ENCODE assay signal across 10 mouse cellular contexts in the genomic region with DNA sequence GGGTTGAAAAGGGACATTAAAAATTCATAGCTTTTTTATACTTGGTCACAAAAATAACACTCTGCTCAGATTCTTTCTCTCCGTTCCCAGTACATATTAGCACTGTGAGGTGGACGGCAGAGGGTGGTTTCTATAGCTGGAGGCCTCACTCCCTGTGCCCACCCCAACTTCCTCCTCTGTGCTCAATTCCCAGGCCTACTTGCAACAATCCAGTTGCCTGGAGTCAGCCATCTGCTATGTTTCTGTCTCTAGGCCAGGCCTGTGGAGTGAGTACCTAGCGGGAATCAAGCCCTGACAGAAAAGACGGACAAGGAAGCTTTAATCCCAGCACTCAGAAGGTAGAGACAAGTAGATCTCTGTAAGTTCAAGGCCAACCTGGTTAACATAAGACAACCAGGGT. TPM values are rescaled to one million over a fixed set of nuclear protein-coding genes. Genes with fewer than 3 reads are reported as not detected.
DNase-seq lines count a peak whose midpoint lies in the region; ATAC-seq and TF ChIP-seq lines count a peak whose summit lies in the region.
"Had no signal": no experiment of that assay in that cellular context is flagged by ENCODE, and none has a peak within 500 bp of the region (broad histone marks: within the 10 kb centered on the region; RNA-seq: fewer than 3 reads in every experiment).

No protein-coding gene starts in this region.

- WGBS in cerebellum, adult 2 months: 19% methylated on average over 4 of the region's 4 CpGs
- 65% methylated on average over 4 of the region's 4 CpGs for WGBS in intestine, embryonic 14.5 days
- WGBS in intestine, embryonic 15.5 days: 67% methylated on average over 4 of the region's 4 CpGs
- WGBS in limb, embryonic 10.5 days: 91% methylated on average over 4 of the region's 4 CpGs

- TF ChIP-seq POLR2A in cerebellum, adult 2 months (IDR thresholded peaks at IDR 0.05; ENCODE audit: borderline replicate concordance, insufficient read depth, low read length): no peak

- H3K36me3 ChIP-seq in intestine, embryonic 14.5 days (ENCODE audit: control insufficient read depth, insufficient read depth, low read length): peaks cover 24% of the 10 kb centered on the region
- H3K36me3 ChIP-seq in intestine, embryonic 15.5 days: 0 out of 2 replicates have a peak, but pooled peaks cover 5% of the 10 kb centered on the region
- peaks cover 94% of the 10 kb centered on the region for H3K36me3 ChIP-seq in E14TG2a.4 (ENCODE audit: insufficient read depth, low read length)
- peaks cover 55% of the 10 kb centered on the region for H3K36me3 ChIP-seq in limb, embryonic 10.5 days

- ATAC-seq in intestine, embryonic 14.5 days (replicated peaks; ENCODE audit: low FRiP score, low TSS enrichment, low read depth): no peak
- ATAC-seq in intestine, embryonic 15.5 days: no peak

- H3K27me3 ChIP-seq in cerebellum, adult 2 months (ENCODE audit: control insufficient read depth, insufficient read depth, low read length): no peaks in the 10 kb centered on the region
- H3K27me3 ChIP-seq in intestine, embryonic 14.5 days (replicated peaks; ENCODE audit: control insufficient read depth, insufficient read depth, low read length): no peaks in the 10 kb centered on the region
- no peaks in the 10 kb centered on the region for H3K27me3 ChIP-seq in intestine, embryonic 15.5 days (replicated peaks)
- no peaks in the 10 kb centered on the region for H3K27me3 ChIP-seq in E14TG2a.4 (ENCODE audit: insufficient read depth, low read length)
- H3K27me3 ChIP-seq in limb, embryonic 10.5 days (ENCODE audit: low read depth, poor library complexity, severe bottlenecking): no peaks in the 10 kb centered on the region

- H3K27ac ChIP-seq in cerebellum, adult 2 months (ENCODE audit: insufficient read depth, low read length): peak overlapping the region; percentile 10
- H3K27ac ChIP-seq in intestine, embryonic 14.5 days (ENCODE audit: low read depth): peak overlapping the region; percentile 71
- H3K27ac ChIP-seq in intestine, embryonic 15.5 days: no peak overlapping the region
- peak overlapping the region; percentile 88 for H3K27ac ChIP-seq in limb, embryonic 10.5 days

- peak in 1 of 2 experiments; percentile 53 for DNase-seq in cerebellum, adult 2 months
- no peak for DNase-seq in cerebellum, adult 8-10 months
- no peak for DNase-seq in intestine, embryonic 14.5 days (ENCODE audit: low spot score)
- no peak for DNase-seq in limb, embryonic 10.5 days (ENCODE audit: low spot score)
- no peak for DNase-seq in urinary bladder, postnatal 10 days (ENCODE audit: low spot score)
- DNase-seq in thymus, postnatal 0 days (ENCODE audit: low spot score): no peak
- DNase-seq: embryo, embryonic 11 days; thymus, postnatal 14 days had no signal

- no peaks in the 10 kb centered on the region for H3K9me3 ChIP-seq in intestine, embryonic 14.5 days (ENCODE audit: control insufficient read depth, low read length)
- H3K9me3 ChIP-seq in intestine, embryonic 15.5 days: no peaks in the 10 kb centered on the region
- H3K9me3 ChIP-seq in E14TG2a.4 (ENCODE audit: low read length): no peaks in the 10 kb centered on the region
- H3K9me3 ChIP-seq in limb, embryonic 10.5 days (replicated peaks): no peaks in the 10 kb centered on the region

- H3K9ac ChIP-seq in intestine, embryonic 14.5 days (ENCODE audit: low read length): no peak overlapping the region
- no peak overlapping the region for H3K9ac ChIP-seq in intestine, embryonic 15.5 days

- H3K4me2 ChIP-seq in intestine, embryonic 14.5 days (ENCODE audit: low read length): no peak overlapping the region
- H3K4me2 ChIP-seq in intestine, embryonic 15.5 days (replicated peaks): no peak overlapping the region

- no peak for TF ChIP-seq CTCF in cerebellum, adult 2 months (IDR thresholded peaks at IDR 0.05; ENCODE audit: borderline replicate concordance, insufficient read depth, low read depth, low read length)
- no peak for TF ChIP-seq CTCF in E14TG2a.4 (conservative IDR thresholded peaks at IDR 0.05; ENCODE audit: low read length)

- no peak overlapping the region for H3K4me3 ChIP-seq in cerebellum, adult 2 months (replicated peaks; ENCODE audit: insufficient read depth, low read depth, low read length)
- no peak overlapping the region for H3K4me3 ChIP-seq in intestine, embryonic 14.5 days (ENCODE audit: low read depth, low read length)
- H3K4me3 ChIP-seq in intestine, embryonic 15.5 days (replicated peaks): no peak overlapping the region
- H3K4me3 ChIP-seq in E14TG2a.4 (replicated peaks; ENCODE audit: low read length): 0 out of 2 replicates have a peak overlapping the region, but pooled peaks have one; percentile 3
- H3K4me3 ChIP-seq in limb, embryonic 10.5 days: no peak overlapping the region

- peaks cover 67% of the 10 kb centered on the region for H3K4me1 ChIP-seq in cerebellum, adult 2 months (ENCODE audit: control insufficient read depth, insufficient read depth, low read length)
- H3K4me1 ChIP-seq in intestine, embryonic 14.5 days (replicated peaks; ENCODE audit: control insufficient read depth, insufficient read depth, low read length): peaks cover 76% of the 10 kb centered on the region
- H3K4me1 ChIP-seq in intestine, embryonic 15.5 days (replicated peaks): peaks cover 87% of the 10 kb centered on the region
- H3K4me1 ChIP-seq in E14TG2a.4 (replicated peaks; ENCODE audit: low read depth, low read length): peaks cover 99% of the 10 kb centered on the region
- peaks cover 64% of the 10 kb centered on the region for H3K4me1 ChIP-seq in limb, embryonic 10.5 days

RNA-seq across cellular contexts. Expression of a gene that starts 39.5 kb away (rescaled TPM):
- polyA plus RNA-seq in cerebellum, adult 2 months (2012; rRNA removed): 129 and 135 TPM in 2 replicates
- 298 and 300 TPM in 2 replicates for polyA plus RNA-seq in intestine, embryonic 14.5 days (2014; fragmentation: Nextera tagmentation; extraction: Ambion mirVana)
- 340 and 361 TPM in 2 replicates for polyA plus RNA-seq in intestine, embryonic 15.5 days (2015; fragmentation: Nextera tagmentation; extraction: Ambion mirVana)
- 253 and 285 TPM in 2 replicates for polyA plus RNA-seq in limb, embryonic 10.5 days (2016; fragmentation: Nextera tagmentation; extraction: Ambion mirVana)
- polyA plus RNA-seq in thymus, postnatal 0 days (2015; fragmentation: Nextera tagmentation; extraction: Ambion mirVana): 133 and 138 TPM in 2 replicates

RNA-seq across cellular contexts. Expression of a gene that starts 41.4 kb away (rescaled TPM):
- polyA plus RNA-seq in cerebellum, adult 2 months (2012; rRNA removed): 0.41 and 0.46 TPM in 2 replicates
- polyA plus RNA-seq in intestine, embryonic 14.5 days (2014; fragmentation: Nextera tagmentation; extraction: Ambion mirVana): 0.23 and 0.44 TPM in 2 replicates
- polyA plus RNA-seq in intestine, embryonic 15.5 days (2015; fragmentation: Nextera tagmentation; extraction: Ambion mirVana): 0.30 TPM in 2 replicates
- polyA plus RNA-seq in limb, embryonic 10.5 days (2016; fragmentation: Nextera tagmentation; extraction: Ambion mirVana): 0.44 and 0.48 TPM in 2 replicates
- 0.23 and 0.53 TPM in 2 replicates for polyA plus RNA-seq in thymus, postnatal 0 days (2015; fragmentation: Nextera tagmentation; extraction: Ambion mirVana)

RNA-seq across cellular contexts. Expression of a gene that starts 59.0 kb away (rescaled TPM):
- 0.16 TPM in 1 of 2 replicates, not detected in the other for polyA plus RNA-seq in cerebellum, adult 2 months (2012; rRNA removed)
- polyA plus RNA-seq in intestine, embryonic 14.5 days (2014; fragmentation: Nextera tagmentation; extraction: Ambion mirVana): 0.42 and 0.58 TPM in 2 replicates
- polyA plus RNA-seq in intestine, embryonic 15.5 days (2015; fragmentation: Nextera tagmentation; extraction: Ambion mirVana): 0.98 and 1.4 TPM in 2 replicates
- 0.41 and 0.73 TPM in 2 replicates for polyA plus RNA-seq in limb, embryonic 10.5 days (2016; fragmentation: Nextera tagmentation; extraction: Ambion mirVana)
- 0.99 and 1.1 TPM in 2 replicates for polyA plus RNA-seq in thymus, postnatal 0 days (2015; fragmentation: Nextera tagmentation; extraction: Ambion mirVana)

RNA-seq across cellular contexts. Expression of a gene that starts 59.1 kb away (rescaled TPM):
- 322 and 331 TPM in 2 replicates for polyA plus RNA-seq in cerebellum, adult 2 months (2012; rRNA removed)
- 444 and 452 TPM in 2 replicates for polyA plus RNA-seq in intestine, embryonic 14.5 days (2014; fragmentation: Nextera tagmentation; extraction: Ambion mirVana)
- polyA plus RNA-seq in intestine, embryonic 15.5 days (2015; fragmentation: Nextera tagmentation; extraction: Ambion mirVana): 359 and 375 TPM in 2 replicates
- 446 and 467 TPM in 2 replicates for polyA plus RNA-seq in limb, embryonic 10.5 days (2016; fragmentation: Nextera tagmentation; extraction: Ambion mirVana)
- 497 and 515 TPM in 2 replicates for polyA plus RNA-seq in thymus, postnatal 0 days (2015; fragmentation: Nextera tagmentation; extraction: Ambion mirVana)

RNA-seq across cellular contexts. Expression of a gene that starts 59.2 kb away (rescaled TPM):
- 1.2 and 1.3 TPM in 2 replicates for polyA plus RNA-seq in cerebellum, adult 2 months (2012; rRNA removed)
- polyA plus RNA-seq in intestine, embryonic 14.5 days (2014; fragmentation: Nextera tagmentation; extraction: Ambion mirVana): 10.0 and 11.6 TPM in 2 replicates
- 6.3 and 7.7 TPM in 2 replicates for polyA plus RNA-seq in intestine, embryonic 15.5 days (2015; fragmentation: Nextera tagmentation; extraction: Ambion mirVana)
- 18.9 and 19.4 TPM in 2 replicates for polyA plus RNA-seq in limb, embryonic 10.5 days (2016; fragmentation: Nextera tagmentation; extraction: Ambion mirVana)
- polyA plus RNA-seq in thymus, postnatal 0 days (2015; fragmentation: Nextera tagmentation; extraction: Ambion mirVana): 76.3 and 78.2 TPM in 2 replicates
